Mouse (Mus musculus): ENCODE data around the gene Hist1h3e. TPM values are rescaled to one million over a fixed set of nuclear protein-coding genes. Genes with fewer than 3 reads are reported as not detected.

Hist1h3e gene
- polyA plus RNA-seq, 1 experiment from 2014 or later = 6.8 TPM

Small RNA genes lying within 50 kb of the gene (microRNA-seq; reads per million reads assigned to microRNA genes)
- gene Gm44297 (not detected), gene Gm44359 (not detected), gene Gm44394 (not detected), gene n-TStga1 (5.3 reads per million, percentile 13 among the genes with 10 or more reads in this experiment)

Other genes starting within 250 kb of the Hist1h3e start
- gene Zfp322a, start 193.2 kb downstream of the Hist1h3e start, polyA plus RNA-seq (2015; fragmentation: Nextera tagmentation; extraction: Ambion mirVana) = 15.2 and 20.1 TPM in 2 replicates
- 8.3 and 9.1 TPM in 2 replicates for gene Abt1, start 138.5 kb downstream of the Hist1h3e start, polyA plus RNA-seq (2015; fragmentation: Nextera tagmentation; extraction: Ambion mirVana)
- gene Btn1a1, start 96.5 kb downstream of the Hist1h3e start, polyA plus RNA-seq (2015; fragmentation: Nextera tagmentation; extraction: Ambion mirVana) = 1.5 and 2.0 TPM in 2 replicates
- gene Btn2a2, start 73.5 kb downstream of the Hist1h3e start, polyA plus RNA-seq (2015; fragmentation: Nextera tagmentation; extraction: Ambion mirVana) = not detected in 2 replicates
- 3.8 and 5.9 TPM in 2 replicates for gene Hist1h4h, start 31.3 kb downstream of the Hist1h3e start, polyA plus RNA-seq (2015; fragmentation: Nextera tagmentation; extraction: Ambion mirVana)
- 7.7 and 13.6 TPM in 2 replicates for gene Hist1h2af, start 28.5 kb downstream of the Hist1h3e start, polyA plus RNA-seq (2015; fragmentation: Nextera tagmentation; extraction: Ambion mirVana)
- gene Hist1h3g, start 26.9 kb downstream of the Hist1h3e start, polyA plus RNA-seq (2015; fragmentation: Nextera tagmentation; extraction: Ambion mirVana) = 10.3 and 17.1 TPM in 2 replicates
- 1.7 TPM in 2 replicates for gene Hist1h2bh, start 19.0 kb downstream of the Hist1h3e start, polyA plus RNA-seq (2015; fragmentation: Nextera tagmentation; extraction: Ambion mirVana)
- gene Hist1h3f, start 18.3 kb downstream of the Hist1h3e start, polyA plus RNA-seq (2015; fragmentation: Nextera tagmentation; extraction: Ambion mirVana) = 1.1 and 2.1 TPM in 2 replicates
- gene Hist1h4f, start 10.7 kb downstream of the Hist1h3e start, polyA plus RNA-seq (2015; fragmentation: Nextera tagmentation; extraction: Ambion mirVana) = 0.98 and 4.2 TPM in 2 replicates
- 0.75 and 0.93 TPM in 2 replicates for gene Hist1h1d, start 9.1 kb downstream of the Hist1h3e start, polyA plus RNA-seq (2015; fragmentation: Nextera tagmentation; extraction: Ambion mirVana)
- 95.0 and 121 TPM in 2 replicates for gene Hist1h2ae, start 8.9 kb upstream of the Hist1h3e start, polyA plus RNA-seq (2015; fragmentation: Nextera tagmentation; extraction: Ambion mirVana)
- 6.5 and 14.1 TPM in 2 replicates for gene Hist1h2bg, start 9.0 kb upstream of the Hist1h3e start, polyA plus RNA-seq (2015; fragmentation: Nextera tagmentation; extraction: Ambion mirVana)
- gene Hist1h2bf, start 11.8 kb upstream of the Hist1h3e start, polyA plus RNA-seq (2015; fragmentation: Nextera tagmentation; extraction: Ambion mirVana) = 5.0 and 12.7 TPM in 2 replicates
- gene Hist1h2ad, start 12.0 kb upstream of the Hist1h3e start, polyA plus RNA-seq (2015; fragmentation: Nextera tagmentation; extraction: Ambion mirVana) = 1.2 and 4.3 TPM in 2 replicates
- gene Hist1h3d, start 13.4 kb upstream of the Hist1h3e start, polyA plus RNA-seq (2015; fragmentation: Nextera tagmentation; extraction: Ambion mirVana) = 5.9 and 7.2 TPM in 2 replicates
- 116 and 152 TPM in 2 replicates for gene Hist1h4d, start 19.2 kb upstream of the Hist1h3e start, polyA plus RNA-seq (2015; fragmentation: Nextera tagmentation; extraction: Ambion mirVana)
- gene Hist1h2be, start 58.8 kb upstream of the Hist1h3e start, polyA plus RNA-seq (2015; fragmentation: Nextera tagmentation; extraction: Ambion mirVana) = 1.3 and 2.0 TPM in 2 replicates
- gene Hist1h1e, start 60.2 kb upstream of the Hist1h3e start, polyA plus RNA-seq (2015; fragmentation: Nextera tagmentation; extraction: Ambion mirVana) = 24.3 and 26.2 TPM in 2 replicates
- 0.89 and 1.0 TPM in 2 replicates for gene Hist1h2ac, start 121.6 kb upstream of the Hist1h3e start, polyA plus RNA-seq (2015; fragmentation: Nextera tagmentation; extraction: Ambion mirVana)
- 81.2 and 88.9 TPM in 2 replicates for gene Hist1h2bc, start 121.8 kb upstream of the Hist1h3e start, polyA plus RNA-seq (2015; fragmentation: Nextera tagmentation; extraction: Ambion mirVana)
- gene Hist1h1t, start 133.4 kb upstream of the Hist1h3e start, polyA plus RNA-seq (2015; fragmentation: Nextera tagmentation; extraction: Ambion mirVana) = not detected in 2 replicates
- gene Hist1h4c, start 136.1 kb upstream of the Hist1h3e start, polyA plus RNA-seq (2015; fragmentation: Nextera tagmentation; extraction: Ambion mirVana) = 5.4 and 8.6 TPM in 2 replicates
- gene Hfe, start 148.5 kb upstream of the Hist1h3e start, polyA plus RNA-seq (2015; fragmentation: Nextera tagmentation; extraction: Ambion mirVana) = 6.6 and 8.8 TPM in 2 replicates
- 60.3 and 72.2 TPM in 2 replicates for gene Hist1h1c, start 176.4 kb upstream of the Hist1h3e start, polyA plus RNA-seq (2015; fragmentation: Nextera tagmentation; extraction: Ambion mirVana)
- 5.2 and 5.9 TPM in 2 replicates for gene Hist1h3c, start 183.2 kb upstream of the Hist1h3e start, polyA plus RNA-seq (2015; fragmentation: Nextera tagmentation; extraction: Ambion mirVana)
- gene Hist1h2bb, start 184.4 kb upstream of the Hist1h3e start, polyA plus RNA-seq (2015; fragmentation: Nextera tagmentation; extraction: Ambion mirVana) = 3.9 and 5.6 TPM in 2 replicates
- gene Hist1h2ab, start 188.8 kb upstream of the Hist1h3e start, polyA plus RNA-seq (2015; fragmentation: Nextera tagmentation; extraction: Ambion mirVana) = 54.0 and 76.2 TPM in 2 replicates
- gene Hist1h3b, start 189.9 kb upstream of the Hist1h3e start, polyA plus RNA-seq (2015; fragmentation: Nextera tagmentation; extraction: Ambion mirVana) = 10.4 and 29.5 TPM in 2 replicates
- 3.7 and 5.5 TPM in 2 replicates for gene Hist1h4b, start 194.6 kb upstream of the Hist1h3e start, polyA plus RNA-seq (2015; fragmentation: Nextera tagmentation; extraction: Ambion mirVana)
- gene Hist1h4a, start 198.9 kb upstream of the Hist1h3e start, polyA plus RNA-seq (2015; fragmentation: Nextera tagmentation; extraction: Ambion mirVana) = 0.86 TPM in 1 of 2 replicates, not detected in the other
- gene Hist1h3a, start 200.0 kb upstream of the Hist1h3e start, polyA plus RNA-seq (2015; fragmentation: Nextera tagmentation; extraction: Ambion mirVana) = 3.2 and 8.3 TPM in 2 replicates
- 4.3 and 8.1 TPM in 2 replicates for gene Hist1h1a, start 201.3 kb upstream of the Hist1h3e start, polyA plus RNA-seq (2015; fragmentation: Nextera tagmentation; extraction: Ambion mirVana)
- 0.14 TPM in 1 of 2 replicates, not detected in the other for gene Trim38, start 207.5 kb upstream of the Hist1h3e start, polyA plus RNA-seq (2015; fragmentation: Nextera tagmentation; extraction: Ambion mirVana)
- 0.52 and 0.57 TPM in 2 replicates for gene Slc17a2, start 244.6 kb upstream of the Hist1h3e start, polyA plus RNA-seq (2015; fragmentation: Nextera tagmentation; extraction: Ambion mirVana)

All from liver, embryonic 13.5 days (tissue).